Mouse (Mus musculus) olfactory bulb, adult 2 months (tissue): ENCODE measurements around the gene Ccr7.

Source experiments
- CTCF ChIP-seq: fragments of 200-500 bp; IDR thresholded peaks from 2 replicates; pipeline ENCODE4 v1.5.1; 2012; ENCODE audit warnings: low read depth, mild to moderate bottlenecking, low read length, moderate library complexity; ENCODE audit not compliant: insufficient read depth
- POLR2A ChIP-seq: fragments of 200-500 bp; IDR thresholded peaks from 2 replicates; pipeline ENCODE4 v1.6.1; 2012; ENCODE audit warnings: mild to moderate bottlenecking, low read depth, low read length, moderate library complexity; ENCODE audit not compliant: insufficient read depth

DNA sequence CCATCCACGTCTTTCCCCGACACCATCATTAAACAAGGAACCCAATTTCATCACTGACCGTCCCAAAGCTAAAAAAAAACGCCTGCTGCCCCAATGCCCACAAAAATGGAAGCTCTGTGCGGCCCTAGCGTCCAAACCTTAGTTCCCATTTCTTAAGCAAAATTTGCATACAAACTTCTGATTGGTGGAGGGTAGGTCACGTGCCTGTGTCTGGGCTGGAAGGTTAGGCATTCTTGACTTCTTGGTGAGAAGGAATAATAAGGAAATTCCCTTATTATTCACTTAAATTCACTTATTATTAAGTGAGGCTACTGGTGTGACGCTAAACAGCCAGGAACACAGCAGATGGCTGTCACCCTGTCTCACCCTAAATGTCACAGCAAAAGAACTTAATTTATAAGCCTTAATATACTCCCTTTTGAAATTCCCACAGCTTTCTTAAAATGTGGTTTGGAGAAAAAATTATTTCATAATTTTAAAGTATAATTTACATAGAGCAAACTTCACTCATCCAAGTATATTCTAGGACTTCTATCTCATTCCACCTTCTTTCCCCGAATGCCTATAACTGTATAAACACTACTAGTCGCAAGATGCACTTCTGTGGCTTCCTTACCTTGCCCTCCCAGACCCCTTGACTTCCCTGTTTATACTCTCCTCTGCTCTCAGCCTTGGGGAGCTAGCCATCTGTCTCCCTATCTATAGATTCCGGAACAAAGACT is 10.3 kb upstream of the Ccr7 start:
- TF ChIP-seq POLR2A (no peak), CTCF (no peak)
